Mouse (Mus musculus) midbrain, embryonic 12.5 days (tissue): ENCODE measurements around the gene Stat6. TPM values are rescaled to one million over a fixed set of nuclear protein-coding genes. Genes with fewer than 3 reads are reported as not detected.
A peak's percentile ranks its signal among the peaks of the same experiment; 100 is the strongest.

Experiments
- ATAC-seq: fragments of 200-750 bp; cut with Nextera tagmentation; 2 replicates; pipeline ENCODE4 v1.8.0; 2017; ENCODE audit warnings: low read depth, moderate TSS enrichment, moderate library complexity; ENCODE audit not compliant: low FRiP score
- H3K27ac ChIP-seq: fragments of 300-500 bp; sonication (generic); replicated peaks from 2 replicates; pipeline ENCODE4 v1.5.1; 2016; ENCODE audit warnings: mild to moderate bottlenecking
- H3K27me3 ChIP-seq: fragments of 300-500 bp; sonication (generic); 2 replicates; pipeline ENCODE4 v1.6.1; 2016; ENCODE audit warnings: mild to moderate bottlenecking
- H3K36me3 ChIP-seq: fragments of 300-500 bp; sonication (generic); 2 replicates; pipeline ENCODE4 v1.6.1; 2016
- H3K4me1 ChIP-seq: fragments of 300-500 bp; sonication (generic); 2 replicates; pipeline ENCODE4 v1.6.1; 2016
- H3K4me2 ChIP-seq: fragments of 300-500 bp; sonication (generic); replicated peaks from 2 replicates; pipeline ENCODE4 v1.6.1; 2016; ENCODE audit warnings: mild to moderate bottlenecking, moderate library complexity
- H3K4me3 ChIP-seq: fragments of 300-500 bp; sonication (generic); 2 replicates; pipeline ENCODE4 v1.5.1; 2016; ENCODE audit warnings: mild to moderate bottlenecking
- H3K9ac ChIP-seq: fragments of 300-500 bp; sonication (generic); replicated peaks from 2 replicates; pipeline ENCODE4 v1.6.1; 2016; ENCODE audit warnings: mild to moderate bottlenecking, moderate library complexity
- H3K9me3 ChIP-seq: fragments of 300-500 bp; sonication (generic); 2 replicates; pipeline ENCODE4 v1.6.1; 2016; ENCODE audit warnings: mild to moderate bottlenecking
- WGBS: fragments of 180-500 bp; shearing (Covaris S2); methylation state at CpG from one replicate; pipeline ENCODE4 v1.1.7; 2016; 5-methylcytosine and 5-hydroxymethylcytosine counted together
- polyA plus RNA-seq: library from polyadenylated mRNA; unstranded; fragments of >200 nt; fragmentation: Nextera tagmentation; extraction: Ambion mirVana; gene quantifications from 2 replicates; pipeline ENCODE4 v1.2.1, GENCODE M21; 2016

Gene Stat6
- polyA plus RNA-seq, 1 experiment from 2014 or later = 9.0 TPM

GRCm38 (mm10) chr10:127618173-127618572 lies 24.6 kb upstream of the Stat6 start:
- Histone ChIP-seq H3K4me2 (peak overlapping the region; percentile 91), H3K4me1 (peaks cover 71% of the 10 kb centered on the region), H3K36me3 (no peaks in the 10 kb centered on the region), H3K9ac (0 out of 2 replicates have a peak overlapping the region, but pooled peaks have one; percentile 7), H3K27me3 (no peaks in the 10 kb centered on the region), H3K9me3 (no peaks in the 10 kb centered on the region), H3K27ac (no peak overlapping the region), H3K4me3 (peak overlapping the region; percentile 81)
- 65% methylated on average over 6 of the region's 6 CpGs for WGBS
- no peak for ATAC-seq

- Histone ChIP-seq H3K4me2 (peak overlapping the region; percentile 91), H3K36me3 (no peaks in the 10 kb centered on the region), H3K4me1 (peaks cover 66% of the 10 kb centered on the region), H3K4me3 (peak overlapping the region; percentile 81), H3K27ac (peak overlapping the region; percentile 94), H3K9ac (peak overlapping the region; percentile 91), H3K27me3 (no peaks in the 10 kb centered on the region), H3K9me3 (no peaks in the 10 kb centered on the region)
- 21% methylated on average over 8 of the region's 8 CpGs for WGBS
- ATAC-seq = no peak
Measured at GRCm38 (mm10) chr10:127619119-127619721, 23.6 kb upstream of the Stat6 start.

GRCm38 (mm10) chr10:127619941-127620405 lies 22.8 kb upstream of the Stat6 start:
- Histone ChIP-seq H3K27me3 (no peaks in the 10 kb centered on the region), H3K4me1 (peaks cover 58% of the 10 kb centered on the region), H3K27ac (peak overlapping the region; percentile 94), H3K4me2 (peak overlapping the region; percentile 91), H3K36me3 (no peaks in the 10 kb centered on the region), H3K4me3 (peak overlapping the region; percentile 81), H3K9me3 (no peaks in the 10 kb centered on the region), H3K9ac (peak overlapping the region; percentile 91)
- peak; percentile 11 for ATAC-seq
- 2% methylated on average over 12 of the region's 12 CpGs for WGBS

GRCm38 (mm10) chr10:127620406-127621190 lies 22.2 kb upstream of the Stat6 start, which contains the start of gene Lrp1:
TSS of gene Lrp1 (minus strand) at chr10:127621148.
- no peaks in the 10 kb centered on the region for H3K27me3 ChIP-seq
- peak within 1 kb of the TSS; percentile 91 for H3K9ac ChIP-seq
- H3K4me3 ChIP-seq = peak within 1 kb of the TSS; percentile 81
- H3K9me3 ChIP-seq = no peaks in the 10 kb centered on the region
- H3K27ac ChIP-seq = peak within 1 kb of the TSS; percentile 94
- H3K4me2 ChIP-seq = peak within 1 kb of the TSS; percentile 91
- H3K36me3 ChIP-seq = no peaks in the 10 kb centered on the region
- 1% methylated on average over 26 of the region's 32 CpGs for WGBS
- peak; percentile 79 for ATAC-seq
- H3K4me1 ChIP-seq = peaks cover 52% of the 10 kb centered on the region

DNA sequence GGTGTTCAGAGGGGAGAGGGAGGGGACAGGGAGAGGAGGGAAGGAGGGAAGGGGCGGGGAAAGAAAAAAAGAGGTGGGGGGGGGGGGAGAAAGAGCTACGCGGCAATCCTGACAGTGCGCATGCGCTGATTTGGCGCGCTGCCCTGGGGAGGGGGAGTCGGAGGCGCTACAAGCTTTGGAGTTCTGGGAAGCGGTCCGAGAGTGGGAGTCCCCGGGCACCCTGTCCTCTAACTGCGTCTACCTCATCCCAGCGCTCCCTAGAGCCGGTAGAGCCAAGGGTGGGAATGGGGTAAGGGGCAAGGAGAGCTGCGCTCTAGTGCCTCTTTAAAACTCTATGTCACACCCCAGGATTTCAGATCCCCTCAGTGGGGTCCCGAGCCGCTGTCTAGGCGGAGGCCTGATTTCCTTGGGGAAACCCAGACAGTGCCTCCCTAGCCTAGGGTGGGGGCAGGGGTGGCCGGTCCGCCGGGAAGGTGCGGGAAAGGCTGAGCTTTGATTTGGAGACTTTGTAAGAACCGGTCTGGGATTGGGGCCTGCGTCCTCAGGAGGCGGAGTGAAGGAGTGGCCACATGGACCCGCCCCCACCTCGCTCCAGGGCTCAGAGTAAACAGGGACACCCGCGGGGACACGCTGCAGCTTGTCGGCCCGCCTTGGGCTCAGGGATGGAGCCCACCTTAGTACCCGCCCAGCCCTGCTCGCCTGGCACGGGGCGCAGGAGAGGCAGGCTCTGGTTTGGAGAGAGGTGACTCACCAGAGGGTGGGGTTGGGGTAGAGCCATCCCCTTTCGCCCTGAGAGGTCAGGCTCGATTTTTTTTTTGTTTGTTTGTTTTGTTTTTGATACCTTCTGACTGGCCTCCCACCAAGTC lies 21.4 kb upstream of the Stat6 start:
- H3K36me3 ChIP-seq = no peaks in the 10 kb centered on the region
- H3K4me1 ChIP-seq = peaks cover 44% of the 10 kb centered on the region
- peak overlapping the region; percentile 81 for H3K4me3 ChIP-seq
- H3K9ac ChIP-seq = peak overlapping the region; percentile 91
- under 1% methylated on average over 36 of the region's 39 CpGs for WGBS
- peak overlapping the region; percentile 91 for H3K4me2 ChIP-seq
- peak overlapping the region; percentile 94 for H3K27ac ChIP-seq
- no peaks in the 10 kb centered on the region for H3K27me3 ChIP-seq
- peaks cover 4% of the 10 kb centered on the region; the same call in 1 of the 2 replicates for H3K9me3 ChIP-seq
- peak; percentile 88 for ATAC-seq

DNA sequence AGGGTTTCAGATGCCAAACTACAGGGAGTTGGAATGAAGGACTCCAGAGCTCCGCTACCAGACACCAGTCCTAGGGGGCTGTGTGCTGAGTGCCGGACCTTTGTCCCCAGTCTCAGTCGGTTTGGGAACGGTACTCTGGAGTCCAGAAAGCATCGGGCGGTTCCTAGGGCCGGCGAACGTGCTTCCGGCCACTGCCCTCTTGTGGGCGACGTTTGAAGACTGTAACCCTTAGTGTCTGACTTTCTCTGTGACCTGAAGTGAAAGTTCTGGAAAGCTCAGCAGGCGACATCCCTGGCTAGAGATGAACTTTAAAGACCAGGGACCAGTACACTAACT lies 20.8 kb upstream of the Stat6 start:
- peak overlapping the region; percentile 91 for H3K4me2 ChIP-seq
- peak overlapping the region; percentile 91 for H3K9ac ChIP-seq
- ATAC-seq = peak; percentile 17
- peak overlapping the region; percentile 94 for H3K27ac ChIP-seq
- 1% methylated on average over 13 of the region's 13 CpGs for WGBS
- H3K27me3 ChIP-seq = no peaks in the 10 kb centered on the region
- peaks cover 40% of the 10 kb centered on the region for H3K4me1 ChIP-seq
- H3K4me3 ChIP-seq = peak overlapping the region; percentile 81
- peaks cover 7% of the 10 kb centered on the region; the same call in 1 of the 2 replicates for H3K9me3 ChIP-seq
- no peaks in the 10 kb centered on the region for H3K36me3 ChIP-seq

- peaks cover 33% of the 10 kb centered on the region for H3K4me1 ChIP-seq
- no peak overlapping the region for H3K27ac ChIP-seq
- 65% methylated on average over 4 of the region's 4 CpGs for WGBS
- H3K4me3 ChIP-seq = no peak overlapping the region
- H3K9ac ChIP-seq = no peak overlapping the region
- no peaks in the 10 kb centered on the region for H3K27me3 ChIP-seq
- H3K4me2 ChIP-seq = 0 out of 2 replicates have a peak overlapping the region, but pooled peaks have one; percentile 91
- peaks cover 7% of the 10 kb centered on the region; the same call in 1 of the 2 replicates for H3K9me3 ChIP-seq
- no peak for ATAC-seq
- H3K36me3 ChIP-seq = no peaks in the 10 kb centered on the region
Measured at GRCm38 (mm10) chr10:127622661-127623060, 20.1 kb upstream of the Stat6 start.

DNA sequence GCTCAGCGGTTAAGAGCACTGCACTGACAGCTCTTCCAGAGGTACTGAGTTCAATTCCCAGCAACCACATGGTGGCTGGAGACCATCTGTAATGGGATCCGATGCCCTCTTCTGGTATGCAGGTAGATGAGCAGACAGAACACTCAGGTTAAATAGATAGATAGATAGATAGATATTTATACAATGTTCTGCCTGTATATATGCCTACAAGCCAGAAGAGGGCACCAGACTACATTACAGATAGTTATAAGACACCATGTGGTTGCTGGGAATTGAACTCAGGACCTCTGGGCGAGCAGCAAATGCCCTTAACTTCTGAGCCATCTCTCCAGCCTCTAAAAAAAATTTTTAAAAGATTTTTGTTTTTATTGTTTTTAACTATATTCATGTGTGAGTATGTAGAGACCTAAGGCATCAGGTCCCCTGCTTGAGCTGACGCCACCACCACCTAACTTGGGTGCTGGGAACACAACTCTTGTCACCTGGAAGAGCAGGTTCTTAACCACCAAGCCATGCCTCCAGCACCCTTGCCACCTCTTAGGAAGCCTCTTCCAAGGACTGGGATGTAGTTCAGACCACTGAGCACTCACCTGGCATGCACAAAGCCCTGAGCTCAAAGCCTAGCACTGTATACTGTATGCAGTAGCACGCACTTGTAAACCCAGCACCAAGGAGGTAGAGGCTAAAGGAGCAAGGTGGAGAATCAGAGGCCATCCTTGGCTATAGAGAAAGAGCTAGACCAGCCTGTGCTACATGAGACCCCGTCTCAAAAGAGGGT lies 19.2 kb upstream of the Stat6 start:
- ATAC-seq = no peak
- no peak overlapping the region for H3K4me2 ChIP-seq
- no peaks in the 10 kb centered on the region for H3K27me3 ChIP-seq
- no peak overlapping the region for H3K9ac ChIP-seq
- no peak overlapping the region for H3K27ac ChIP-seq
- peaks cover 25% of the 10 kb centered on the region for H3K4me1 ChIP-seq
- no peak overlapping the region for H3K4me3 ChIP-seq
- peaks cover 7% of the 10 kb centered on the region; the same call in 1 of the 2 replicates for H3K9me3 ChIP-seq
- H3K36me3 ChIP-seq = no peaks in the 10 kb centered on the region
- 90% methylated on average over 6 of the region's 6 CpGs for WGBS

GRCm38 (mm10) chr10:127626433-127626832 lies 16.4 kb upstream of the Stat6 start:
- H3K4me3 ChIP-seq = no peak overlapping the region
- H3K9ac ChIP-seq = no peak overlapping the region
- H3K36me3 ChIP-seq = no peaks in the 10 kb centered on the region
- no peaks in the 10 kb centered on the region for H3K27me3 ChIP-seq
- H3K9me3 ChIP-seq = peaks cover 7% of the 10 kb centered on the region; the same call in 1 of the 2 replicates
- no peak overlapping the region for H3K4me2 ChIP-seq
- peaks cover 11% of the 10 kb centered on the region for H3K4me1 ChIP-seq
- no peak overlapping the region for H3K27ac ChIP-seq
- ATAC-seq = no peak
- WGBS = 86% methylated on average over 3 of the region's 3 CpGs

DNA sequence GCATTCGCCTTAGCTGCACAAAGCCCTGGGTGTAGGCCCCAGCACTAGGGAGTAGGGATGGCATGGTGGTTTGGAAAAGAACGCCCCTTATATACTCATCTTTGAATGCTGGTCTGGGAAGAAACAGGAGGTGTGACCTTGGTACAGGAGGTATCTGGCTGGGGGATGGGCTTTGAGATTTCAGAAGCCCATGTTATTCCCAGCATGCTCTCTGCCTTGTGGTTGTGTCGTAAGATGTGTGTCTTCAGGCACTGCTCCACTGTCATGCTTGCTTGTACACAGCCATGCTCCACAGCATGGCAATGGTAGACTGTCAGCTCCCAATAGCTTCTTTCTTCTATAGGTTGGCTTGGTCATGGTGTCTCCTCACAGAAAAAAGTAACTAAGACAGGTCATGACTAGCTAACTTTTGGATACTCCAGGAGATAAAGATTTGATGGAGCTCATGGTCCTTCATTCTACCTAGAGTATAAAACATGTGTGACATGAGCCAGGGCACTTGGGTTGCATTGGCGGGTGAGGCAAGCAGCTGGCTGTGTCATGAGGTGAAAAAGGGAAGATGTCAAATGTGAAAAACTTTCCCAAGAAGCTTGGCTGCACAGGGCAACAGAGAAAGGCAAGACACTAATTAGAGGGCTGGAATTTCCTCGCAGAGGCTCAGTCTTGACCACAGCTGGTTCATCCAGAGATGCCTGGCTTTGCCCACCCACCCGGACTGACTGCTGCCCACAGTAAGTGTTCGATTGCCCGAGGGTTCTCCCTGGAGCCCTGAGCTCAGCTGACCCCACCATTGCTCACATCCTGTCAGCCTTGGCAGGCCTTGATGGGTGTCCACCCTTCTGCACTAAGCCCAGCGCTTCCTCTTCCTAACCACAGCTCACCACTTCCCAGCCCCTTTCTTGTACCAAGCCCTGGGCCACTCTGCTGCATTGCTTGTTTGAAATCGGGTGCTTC lies 11.2 kb upstream of the Stat6 start:
- Histone ChIP-seq H3K9me3 (peaks cover 1% of the 10 kb centered on the region; the same call in 1 of the 2 replicates), H3K4me2 (no peak overlapping the region), H3K36me3 (no peaks in the 10 kb centered on the region), H3K9ac (no peak overlapping the region), H3K27ac (no peak overlapping the region), H3K27me3 (no peaks in the 10 kb centered on the region; the same call in 1 of the 2 replicates), H3K4me1 (no peaks in the 10 kb centered on the region), H3K4me3 (no peak overlapping the region)
- no peak for ATAC-seq
- 86% methylated on average over 10 of the region's 10 CpGs for WGBS
